Mouse (Mus musculus) spleen, embryonic (tissue): ENCODE measurements around the gene Nckap1l.
"Not testable (repeated sequence)": the region's sequence is repeated elsewhere in the genome, so short reads cannot be mapped to it uniquely, and the experiment has no call there.

Experiments used
- CTCF ChIA-PET: fragments of 350-600 bp; sonication (Branson Sonifier 250); formaldehyde crosslinking; loops from one replicate; lab custom pipeline; 2022; lab: Charles Lee

Nckap1l gene

GRCm38 (mm10) chr15:103453551-103454218, at the start of gene Nckap1l:
Gene Nckap1l (plus strand): TSS chr15:103453794.
- CTCF ChIA-PET = interaction anchor here (0.7 kb wide), 1 partner anchor 16 kb away, joined by 3 read pairs; no protein-coding TSS in a partner anchor

GRCm38 (mm10) chr15:103405586-103405985, 48.0 kb upstream of the Nckap1l start:
- CTCF ChIA-PET = not testable (repeated sequence)

- CTCF ChIA-PET = no interaction called here
These were observed 26.6 kb upstream of the Nckap1l start for GRCm38 (mm10) chr15:103427017-103427416.

GRCm38 (mm10) chr15:103430241-103430640, 23.4 kb upstream of the Nckap1l start, which contains the start of gene Gtsf1:
Gene Gtsf1 (minus strand): TSS chr15:103430470.
- CTCF ChIA-PET = no interaction called here

- CTCF ChIA-PET = not testable (repeated sequence)
These were observed 7.6 kb upstream of the Nckap1l start for GRCm38 (mm10) chr15:103445966-103446365.

- CTCF ChIA-PET = interaction anchor here (0.7 kb wide), 1 partner anchor 68 kb away, joined by 3 read pairs; no protein-coding TSS in a partner anchor
These were observed 5.2 kb upstream of the Nckap1l start, which contains the start of gene Gtsf2 for GRCm38 (mm10) chr15:103448369-103448768. Gene Gtsf2 (minus strand): TSS chr15:103448469.

- CTCF ChIA-PET = no interaction called here
These were observed 855 bp downstream of the Nckap1l start for GRCm38 (mm10) chr15:103454449-103454848.

GRCm38 (mm10) chr15:103462539-103463261, 9.1 kb downstream of the Nckap1l start:
- CTCF ChIA-PET = no interaction called here

GRCm38 (mm10) chr15:103471488-103472194, 18.0 kb downstream of the Nckap1l start:
- CTCF ChIA-PET = no interaction called here

- CTCF ChIA-PET = no interaction called here
These were observed 18.7 kb downstream of the Nckap1l start for GRCm38 (mm10) chr15:103472265-103472664.

- CTCF ChIA-PET = no interaction called here
These were observed 19.6 kb downstream of the Nckap1l start for GRCm38 (mm10) chr15:103473182-103473581.

GRCm38 (mm10) chr15:103473769-103474168, 20.2 kb downstream of the Nckap1l start:
- CTCF ChIA-PET = no interaction called here

GRCm38 (mm10) chr15:103479080-103479606, 25.5 kb downstream of the Nckap1l start:
- CTCF ChIA-PET = no interaction called here

- CTCF ChIA-PET = interaction anchor here (0.6 kb wide), 1 partner anchor 297 kb away, joined by 4 read pairs; no protein-coding TSS in a partner anchor
These were observed 26.5 kb downstream of the Nckap1l start for GRCm38 (mm10) chr15:103480129-103480528.

GRCm38 (mm10) chr15:103482488-103482887, 28.9 kb downstream of the Nckap1l start:
- CTCF ChIA-PET = no interaction called here

GRCm38 (mm10) chr15:103484490-103484889, 30.9 kb downstream of the Nckap1l start:
- CTCF ChIA-PET = no interaction called here

GRCm38 (mm10) chr15:103485106-103485505, 31.5 kb downstream of the Nckap1l start:
- CTCF ChIA-PET = no interaction called here

GRCm38 (mm10) chr15:103486658-103487057, 33.1 kb downstream of the Nckap1l start:
- CTCF ChIA-PET = no interaction called here

GRCm38 (mm10) chr15:103488336-103488735, 34.7 kb downstream of the Nckap1l start:
- CTCF ChIA-PET = interaction anchor here (0.6 kb wide), 1 partner anchor 14 kb away, joined by 9 read pairs; the partner anchor contains the start of gene Pde1b

- CTCF ChIA-PET = no interaction called here
These were observed 42.9 kb downstream of the Nckap1l start for GRCm38 (mm10) chr15:103496204-103497140.
